Mouse (Mus musculus): Measurements from ENCODE around the gene Tcam1.
"Not testable (repeated sequence)": the region's sequence is repeated elsewhere in the genome, so short reads cannot be mapped to it uniquely, and the experiment has no call there.

The Tcam1 gene

GRCm38 (mm10) chr11:106276454-106276853 is at the start of gene Tcam1:
Gene Tcam1, plus strand, starts transcription at chr11:106276672.
- peak; percentile 95 for DNase-seq

- not testable (repeated sequence) for DNase-seq
Measured at GRCm38 (mm10) chr11:106233978-106234377, 42.5 kb upstream of the Tcam1 start.

- DNase-seq = no peak
Measured at GRCm38 (mm10) chr11:106246834-106247233, 29.6 kb upstream of the Tcam1 start.

- DNase-seq = no peak
Measured at GRCm38 (mm10) chr11:106249326-106249725, 27.1 kb upstream of the Tcam1 start.

- DNase-seq = no peak
Measured at GRCm38 (mm10) chr11:106254767-106255166, 21.7 kb upstream of the Tcam1 start.

- DNase-seq = no peak
Measured at GRCm38 (mm10) chr11:106255174-106255573, 21.3 kb upstream of the Tcam1 start.

GRCm38 (mm10) chr11:106255685-106256451 is 20.6 kb upstream of the Tcam1 start, which contains the start of the genes Ftsj3 and Psmc5:
Gene Ftsj3, minus strand, starts transcription at chr11:106256079.
Gene Psmc5, plus strand, starts transcription at chr11:106256154.
- peak; percentile 99 for DNase-seq

- DNase-seq = peak; percentile 66
Measured at GRCm38 (mm10) chr11:106256775-106257174, 19.7 kb upstream of the Tcam1 start.

GRCm38 (mm10) chr11:106260826-106261450 is 15.5 kb upstream of the Tcam1 start:
- DNase-seq = peak; percentile 44

GRCm38 (mm10) chr11:106263963-106264362 is 12.5 kb upstream of the Tcam1 start:
- DNase-seq = no peak

- DNase-seq = no peak
Measured at GRCm38 (mm10) chr11:106264988-106265387, 11.5 kb upstream of the Tcam1 start.

- DNase-seq = no peak
Measured at GRCm38 (mm10) chr11:106265570-106265969, 10.9 kb upstream of the Tcam1 start.

- DNase-seq = no peak
Measured at GRCm38 (mm10) chr11:106266431-106266830, 10.0 kb upstream of the Tcam1 start.

GRCm38 (mm10) chr11:106267311-106267852 is 9.1 kb upstream of the Tcam1 start:
- peak; percentile 62 for DNase-seq

GRCm38 (mm10) chr11:106267871-106268270 is 8.6 kb upstream of the Tcam1 start:
- DNase-seq = no peak

- DNase-seq = peak; percentile 84
Measured at GRCm38 (mm10) chr11:106268326-106269059, 8.0 kb upstream of the Tcam1 start.

- peak; percentile 55 for DNase-seq
Measured at GRCm38 (mm10) chr11:106269060-106269431, 7.4 kb upstream of the Tcam1 start.

GRCm38 (mm10) chr11:106271131-106271793 is 5.2 kb upstream of the Tcam1 start:
- DNase-seq = no peak

- peak; percentile 56 for DNase-seq
Measured at GRCm38 (mm10) chr11:106271794-106272643, 4.5 kb upstream of the Tcam1 start.

- DNase-seq = peak; percentile 100
Measured at GRCm38 (mm10) chr11:106272644-106273310, 3.7 kb upstream of the Tcam1 start, which contains the start of gene Smarcd2. Gene Smarcd2, minus strand, starts transcription at chr11:106272972.

GRCm38 (mm10) chr11:106273311-106273684 is 3.2 kb upstream of the Tcam1 start:
- DNase-seq = no peak

All from lung, postnatal 10 days (tissue).